In the genomic region with DNA sequence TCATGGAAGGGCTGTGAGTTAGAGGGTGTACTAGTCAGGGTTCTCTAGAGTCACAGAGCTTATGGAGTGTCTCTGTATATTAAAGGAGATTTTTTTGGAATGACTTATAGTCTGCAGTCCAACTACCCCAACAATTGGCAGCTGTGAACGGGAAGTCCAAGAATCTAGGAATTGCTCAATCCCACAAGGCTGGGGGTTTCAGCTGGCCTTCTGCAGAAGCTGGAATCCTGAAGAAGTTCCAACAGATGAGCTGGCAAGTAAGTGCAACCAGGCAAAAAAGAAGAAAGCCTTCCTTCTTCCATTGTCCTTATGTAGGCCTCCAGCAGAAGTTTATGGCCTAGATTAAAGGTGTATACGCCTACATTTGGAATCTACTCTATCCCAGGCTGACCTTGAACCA, we compare ENCODE assay signal across 26 mouse cellular contexts. TPM values are rescaled to one million over a fixed set of nuclear protein-coding genes. Genes with fewer than 3 reads are reported as not detected.
DNase-seq lines count a peak whose midpoint lies in the region; ATAC-seq and TF ChIP-seq lines count a peak whose summit lies in the region.
"Had no signal": no experiment of that assay in that cellular context is flagged by ENCODE, and none has a peak within 500 bp of the region (broad histone marks: within the 10 kb centered on the region; RNA-seq: fewer than 3 reads in every experiment).

No protein-coding gene starts in this region.

- DNase-seq in heart, adult 11 months = peak; percentile 94
- DNase-seq in heart, postnatal 4 days = no peak
- peak; percentile 14 for DNase-seq in Muller cell, postnatal 12 days (ENCODE audit: inconsistent ontology term)
- DNase-seq in thymus, postnatal 4 days = no peak
- DNase-seq: cerebellum, adult 18-20 months; cerebellum, postnatal 25 days; embryo, embryonic 11 days; forebrain, postnatal 0 days; gastrocnemius, postnatal 14 days; heart, postnatal 14 days; kidney, adult 8-10 months; kidney, postnatal 25 days; layer of hippocampus, adult 9-11 months; right cerebral cortex, adult 18-20 months; thymus, postnatal 14 days had no signal

- 73% methylated on average over 2 of the region's 2 CpGs for WGBS in macrophage (ENCODE audit: missing documents)

- TF ChIP-seq POLR2A in bone marrow macrophage, adult 2 months (IDR thresholded peaks at IDR 0.05; ENCODE audit: borderline replicate concordance, low read depth, low read length) = no peak

- H3K79me2 ChIP-seq in macrophage (ENCODE audit: inconsistent target) = peaks cover 2% of the 10 kb centered on the region

- peaks cover 40% of the 10 kb centered on the region for H3K4me1 ChIP-seq in bone marrow macrophage, adult 2 months (ENCODE audit: control insufficient read depth, insufficient read depth, low read length)
- H3K4me1 ChIP-seq: neural tube, embryonic 13.5 days had no signal

- no peaks in the 10 kb centered on the region for H3K36me3 ChIP-seq in macrophage (ENCODE audit: inconsistent target)
- H3K36me3 ChIP-seq: embryonic facial prominence, embryonic 15.5 days; forebrain, embryonic 10.5 days; liver, embryonic 12.5 days; lung, embryonic 15.5 days; midbrain, embryonic 12.5 days; neural tube, embryonic 13.5 days had no signal

- no peak for ATAC-seq in megakaryocyte, adult 5-6 weeks (ENCODE audit: poor library complexity, severe bottlenecking)
- ATAC-seq: forebrain, postnatal 0 days; liver, embryonic 12.5 days had no signal

- no peak overlapping the region for H3K4me3 ChIP-seq in bone marrow macrophage, adult 2 months (ENCODE audit: insufficient read depth, low read length)
- no peak overlapping the region for H3K4me3 ChIP-seq in macrophage (ENCODE audit: inconsistent target)
- H3K4me3 ChIP-seq: embryonic facial prominence, embryonic 15.5 days; forebrain, embryonic 10.5 days; left cerebral cortex, adult 2 months; liver, embryonic 12.5 days; lung, embryonic 15.5 days; midbrain, embryonic 12.5 days; neural tube, embryonic 13.5 days had no signal

- H3K27ac ChIP-seq in bone marrow macrophage, adult 2 months (ENCODE audit: insufficient read depth, low read depth, low read length) = peak overlapping the region; percentile 88
- 0 out of 2 replicates have a peak overlapping the region, but pooled peaks have one; percentile 4 for H3K27ac ChIP-seq in macrophage
- H3K27ac ChIP-seq: embryonic facial prominence, embryonic 15.5 days; forebrain, embryonic 10.5 days; hindbrain, embryonic 14.5 days; left cerebral cortex, adult 2 months; liver, embryonic 12.5 days; lung, embryonic 15.5 days; midbrain, embryonic 12.5 days; neural tube, embryonic 13.5 days had no signal

- no peak for TF ChIP-seq CTCF in bone marrow macrophage, adult 2 months (IDR thresholded peaks at IDR 0.05; ENCODE audit: low read depth, low read length)

RNA-seq across cellular contexts. Expression of a gene that starts 4.9 kb away (rescaled TPM):
- 1 to 10 TPM; 4.2 to 4.9 TPM for total RNA-seq in heart, postnatal 4 days (2021)
- polyA plus RNA-seq in bone marrow macrophage, adult 2 months (2012; ENCODE audit: insufficient read depth, insufficient read length, missing spikeins) = 144 and 153 TPM in 2 replicates
- total RNA-seq in macrophage (2018; cell fraction: chromatin; rRNA removed) = 10 to 100 TPM in 23 of 26 experiments, 1 to 10 TPM in 3; 6.3 to 91.3 (median 35.9) TPM
- 100 to 1,000 TPM in 25 of 26 experiments, 10 to 100 TPM in 1; 99.8 to 275 (median 173) TPM for total RNA-seq in macrophage (2018; cell fraction: cytosol; rRNA removed)
- total RNA-seq in macrophage (2018; cell fraction: nucleus; rRNA removed) = 100 to 1,000 TPM in 25 of 26 experiments, 10 to 100 TPM in 1; 43.3 to 265 (median 215) TPM
- polyA plus RNA-seq in macrophage (2018) = 132 to 176 TPM (median 135 TPM) in 3 replicates
- total RNA-seq in megakaryocyte, adult 5-6 weeks (2015) = 13.8 and 15.8 TPM in 2 replicates
- 12.9 and 15.8 TPM in 2 replicates for total RNA-seq in megakaryocyte, adult 5-6 weeks (2017)

RNA-seq across cellular contexts. Expression of a gene that starts 8.6 kb away (rescaled TPM):
- total RNA-seq in heart, postnatal 4 days (2021) = under 1 TPM; 0.54 to 0.91 TPM
- not detected in 2 replicates for polyA plus RNA-seq in bone marrow macrophage, adult 2 months (2012; ENCODE audit: insufficient read depth, insufficient read length, missing spikeins)
- total RNA-seq in macrophage (2018; cell fraction: chromatin; rRNA removed) = not detected
- total RNA-seq in macrophage (2018; cell fraction: cytosol; rRNA removed) = under 1 TPM in 1 of 26 experiments, not detected in 25; 0.10 TPM
- not detected for total RNA-seq in macrophage (2018; cell fraction: nucleus; rRNA removed)
- polyA plus RNA-seq in macrophage (2018) = not detected in 3 replicates
- total RNA-seq in megakaryocyte, adult 5-6 weeks (2015) = not detected in 2 replicates
- total RNA-seq in megakaryocyte, adult 5-6 weeks (2017) = not detected in 2 replicates
- total RNA-seq: gastrocnemius, postnatal 14 days had no signal
- polyA plus RNA-seq: forebrain, postnatal 0 days had no signal

RNA-seq across cellular contexts. Expression of a gene that starts 23.3 kb away (rescaled TPM):
- 10 to 100 TPM; 17.1 to 18.9 TPM for total RNA-seq in heart, postnatal 4 days (2021)
- 8.3 and 9.4 TPM in 2 replicates for polyA plus RNA-seq in bone marrow macrophage, adult 2 months (2012; ENCODE audit: insufficient read depth, insufficient read length, missing spikeins)
- total RNA-seq in macrophage (2018; cell fraction: chromatin; rRNA removed) = 10 to 100 TPM in 13 of 26 experiments, 1 to 10 TPM in 13; 4.6 to 16.6 (median 9.9) TPM
- total RNA-seq in macrophage (2018; cell fraction: cytosol; rRNA removed) = 1 to 10 TPM; 3.3 to 5.8 (median 4.6) TPM
- 10 to 100 TPM in 13 of 26 experiments, 1 to 10 TPM in 13; 3.4 to 26.8 (median 9.7) TPM for total RNA-seq in macrophage (2018; cell fraction: nucleus; rRNA removed)
- 4.4 to 10.2 TPM (median 4.9 TPM) in 3 replicates for polyA plus RNA-seq in macrophage (2018)
- total RNA-seq in megakaryocyte, adult 5-6 weeks (2015) = 9.7 and 10.3 TPM in 2 replicates
- total RNA-seq in megakaryocyte, adult 5-6 weeks (2017) = 7.6 and 9.4 TPM in 2 replicates

Comparison
In these comparisons a context has a peak if more than half of its experiments do, and no peak if none do; other contexts are left out.
1. DNase-seq: peak in heart, adult 11 months (single experiment) and Muller cell, postnatal 12 days (single experiment); none in heart, postnatal 4 days (single experiment) and thymus, postnatal 4 days (single experiment).